Mouse (Mus musculus): ENCODE data around the gene Herc3.

GRCm38 (mm10) chr6:58846850-58847692, 15.8 kb downstream of the Herc3 start:
- TF ChIP-seq POLR2A (IDR thresholded peaks at IDR 0.05; ENCODE audit: borderline replicate concordance, extremely low read depth, insufficient read depth, insufficient read length, poor library complexity, severe bottlenecking) = no peak
- TF ChIP-seq CTCF (IDR thresholded peaks at IDR 0.05; ENCODE audit: borderline replicate concordance, extremely low read depth, insufficient read depth, insufficient read length) = no peak

All from brain, embryonic 14.5 days (tissue).